Mouse (Mus musculus) embryonic facial prominence, embryonic 12.5 days (tissue): Measurements from ENCODE around the gene Olfr329-ps. TPM values are rescaled to one million over a fixed set of nuclear protein-coding genes. Genes with fewer than 3 reads are reported as not detected.
"Not testable (repeated sequence)": the region's sequence is repeated elsewhere in the genome, so short reads cannot be mapped to it uniquely, and the experiment has no call there.

ENCODE experiments used
- ATAC-seq: fragments of 200-750 bp; cut with Nextera tagmentation; 2 replicates; pipeline ENCODE4 v1.8.0; 2017; ENCODE audit not compliant: insufficient number of reproducible peaks, insufficient read depth, low FRiP score, low TSS enrichment
- H3K27ac ChIP-seq: fragments of 300-500 bp; sonication (generic); 2 replicates; pipeline ENCODE4 v1.5.1; 2016; ENCODE audit warnings: mild to moderate bottlenecking
- H3K27me3 ChIP-seq: fragments of 300-500 bp; sonication (generic); 2 replicates; pipeline ENCODE4 v1.6.1; 2016; ENCODE audit warnings: mild to moderate bottlenecking, moderate library complexity
- H3K36me3 ChIP-seq: fragments of 300-500 bp; sonication (generic); 2 replicates; pipeline ENCODE4 v1.6.1; 2016; ENCODE audit warnings: mild to moderate bottlenecking
- H3K4me1 ChIP-seq: fragments of 300-500 bp; sonication (generic); 2 replicates; pipeline ENCODE4 v1.6.1; 2016
- H3K4me2 ChIP-seq: fragments of 300-500 bp; sonication (generic); replicated peaks from 2 replicates; pipeline ENCODE4 v1.6.1; 2016; ENCODE audit warnings: mild to moderate bottlenecking, moderate library complexity
- H3K4me3 ChIP-seq: fragments of 300-500 bp; sonication (generic); 2 replicates; pipeline ENCODE4 v1.5.1; 2016; ENCODE audit warnings: mild to moderate bottlenecking
- H3K9ac ChIP-seq: fragments of 300-500 bp; sonication (generic); 2 replicates; pipeline ENCODE4 v1.6.1; 2016; ENCODE audit warnings: mild to moderate bottlenecking, moderate library complexity
- H3K9me3 ChIP-seq: fragments of 300-500 bp; sonication (generic); 2 replicates; pipeline ENCODE4 v1.6.1; 2016; ENCODE audit warnings: mild to moderate bottlenecking, moderate library complexity
- WGBS: fragments of 180-500 bp; shearing (Covaris S2); methylation state at CpG from one replicate; pipeline ENCODE4 v1.1.7; 2016; 5-methylcytosine and 5-hydroxymethylcytosine counted together
- polyA plus RNA-seq: library from polyadenylated mRNA; unstranded; fragments of >200 nt; fragmentation: Nextera tagmentation; extraction: Ambion mirVana; gene quantifications from 2 replicates; pipeline ENCODE4 v1.2.1, GENCODE M21; 2016

Olfr329-ps gene
- polyA plus RNA-seq, 1 experiment from 2014 or later, result not detected

DNA sequence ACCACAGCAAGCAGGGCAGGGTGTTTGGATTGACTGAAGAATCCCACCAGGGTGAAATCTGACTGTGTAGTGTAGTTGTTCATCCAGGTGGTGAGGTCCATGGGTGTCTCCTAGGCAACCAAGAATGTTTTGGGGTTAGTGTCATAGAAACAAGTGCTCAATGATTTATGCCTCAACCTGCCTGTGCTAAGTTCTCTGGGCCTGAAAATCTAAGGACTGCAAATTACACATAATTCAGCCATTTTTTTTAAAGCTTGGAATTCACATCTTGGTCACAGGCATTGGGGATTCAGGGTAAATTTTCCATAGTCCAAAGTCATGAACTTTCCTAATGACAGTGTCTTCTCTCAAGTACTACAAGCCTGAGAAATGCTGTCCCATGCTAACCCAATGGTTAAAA, 43.8 kb downstream of the Olfr329-ps start, which contains the start of gene Olfr331:
Olfr331 (minus strand) TSS at position 101 of the 400 bp plus-strand sequence.
- not testable (repeated sequence) for H3K36me3 ChIP-seq, H3K9me3 ChIP-seq, H3K4me3 ChIP-seq, ATAC-seq, H3K27me3 ChIP-seq, H3K27ac ChIP-seq, H3K4me1 ChIP-seq, H3K9ac ChIP-seq, H3K4me2 ChIP-seq

DNA sequence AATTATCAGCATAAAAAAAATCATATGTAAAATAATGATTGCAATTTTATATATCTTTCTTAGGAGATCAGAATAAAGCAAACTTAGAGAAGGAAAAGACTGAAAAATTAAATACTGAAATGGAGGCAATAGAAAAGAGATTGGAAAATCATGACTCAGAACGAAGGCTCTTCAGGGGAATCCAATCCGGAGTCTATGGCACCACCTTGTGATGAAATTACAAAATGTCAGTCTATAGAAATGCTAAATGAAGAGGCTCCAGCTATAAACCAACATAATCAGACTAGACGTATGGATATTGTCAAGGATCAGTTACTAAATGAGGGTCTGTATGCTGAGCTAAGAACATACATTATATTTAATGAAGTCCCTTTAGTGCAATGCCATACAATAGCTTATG, 46.9 kb downstream of the Olfr329-ps start:
- no peaks in the 10 kb centered on the region for H3K27me3 ChIP-seq
- no peaks in the 10 kb centered on the region for H3K36me3 ChIP-seq
- ATAC-seq, result no peak
- no peak overlapping the region for H3K4me2 ChIP-seq
- 45% methylated on average over 3 of the region's 3 CpGs for WGBS
- no peak overlapping the region for H3K4me3 ChIP-seq
- H3K9me3 ChIP-seq, result no peaks in the 10 kb centered on the region
- H3K9ac ChIP-seq, result no peak overlapping the region
- H3K4me1 ChIP-seq, result no peaks in the 10 kb centered on the region
- no peak overlapping the region for H3K27ac ChIP-seq

DNA sequence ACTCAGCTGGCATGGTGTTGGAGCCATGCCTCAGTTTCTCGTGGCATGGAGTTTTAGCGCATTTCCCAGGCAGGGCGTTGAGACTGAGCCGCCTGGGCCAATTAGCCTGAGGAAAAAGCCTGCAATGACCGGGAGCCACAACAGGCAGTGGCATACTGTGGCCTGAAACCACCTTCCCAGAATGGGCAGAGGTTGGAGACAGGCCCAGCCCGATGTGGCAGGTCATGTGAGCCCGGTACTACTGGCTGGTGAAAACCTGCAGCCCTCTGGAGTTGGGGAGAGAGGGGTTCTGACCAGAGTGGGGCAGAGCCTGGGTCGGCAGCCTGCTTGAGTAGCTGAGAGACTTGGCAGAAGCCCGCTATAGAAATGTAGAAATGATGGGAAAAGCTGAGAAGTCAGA, 47.5 kb downstream of the Olfr329-ps start:
- Histone ChIP-seq H3K9me3 (no peaks in the 10 kb centered on the region), H3K27me3 (no peaks in the 10 kb centered on the region), H3K27ac (no peak overlapping the region), H3K9ac (no peak overlapping the region), H3K4me2 (no peak overlapping the region), H3K36me3 (no peaks in the 10 kb centered on the region), H3K4me1 (no peaks in the 10 kb centered on the region), H3K4me3 (no peak overlapping the region)
- no peak for ATAC-seq
- WGBS, result 82% methylated on average over 9 of the region's 9 CpGs

DNA sequence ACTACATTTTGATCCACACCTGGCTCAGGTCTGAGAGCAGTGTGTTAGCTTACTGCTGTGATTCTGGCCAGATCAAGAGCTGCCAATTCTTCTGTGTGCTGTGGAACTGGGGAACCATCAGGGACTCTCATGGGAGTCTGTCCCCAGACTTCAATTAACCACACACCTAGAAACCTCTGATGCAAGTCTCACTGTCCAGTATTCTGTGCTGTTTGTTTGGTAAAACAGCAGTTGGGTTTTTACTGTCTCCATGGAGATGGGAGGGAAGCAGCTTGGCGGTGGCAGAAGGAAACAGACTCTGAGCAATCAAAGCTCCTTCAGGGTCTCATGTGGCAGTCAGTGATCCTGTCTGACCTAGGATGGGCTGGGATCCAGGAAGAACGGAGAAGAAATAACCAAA, 53.8 kb downstream of the Olfr329-ps start, which contains the start of gene Olfr332:
Olfr332 (minus strand) TSS at position 101 of the 400 bp plus-strand sequence.
- no peak for ATAC-seq
- Histone ChIP-seq H3K9ac (no peak within 1 kb of the TSS), H3K27me3 (no peaks in the 10 kb centered on the region), H3K36me3 (no peaks in the 10 kb centered on the region), H3K9me3 (no peaks in the 10 kb centered on the region), H3K4me2 (no peak within 1 kb of the TSS), H3K4me3 (no peak within 1 kb of the TSS), H3K27ac (no peak within 1 kb of the TSS), H3K4me1 (no peaks in the 10 kb centered on the region)
- WGBS, result 86% methylated on average over 2 of the region's 2 CpGs

Other genes with a start within 250 kb of the Olfr329-ps start
- gene Zfp692, start 239.4 kb downstream of the Olfr329-ps start, polyA plus RNA-seq, result 27.4 and 29.7 TPM in 2 replicates
- gene Zfp672, start 216.1 kb downstream of the Olfr329-ps start, polyA plus RNA-seq, result 38.7 and 40.8 TPM in 2 replicates
- 38.2 and 40.6 TPM in 2 replicates for gene Sh3bp5l, start 215.7 kb downstream of the Olfr329-ps start, polyA plus RNA-seq
- not detected in 2 replicates for gene Lypd8, start 167.4 kb downstream of the Olfr329-ps start, polyA plus RNA-seq
- gene 1810065E05Rik, start 125.3 kb downstream of the Olfr329-ps start, polyA plus RNA-seq, result not detected in 2 replicates
- not detected in 2 replicates for gene Gm12253, start 113.9 kb downstream of the Olfr329-ps start, polyA plus RNA-seq
- not detected in 2 replicates for gene Lypd9, start 93.5 kb downstream of the Olfr329-ps start, polyA plus RNA-seq
- gene Olfr30, start 84.2 kb downstream of the Olfr329-ps start, polyA plus RNA-seq, result not detected in 2 replicates
- gene Olfr332, start 53.9 kb downstream of the Olfr329-ps start, polyA plus RNA-seq, result not detected in 2 replicates
- not detected in 2 replicates for gene Olfr331, start 43.9 kb downstream of the Olfr329-ps start, polyA plus RNA-seq
- gene Olfr330, start 11.6 kb downstream of the Olfr329-ps start, polyA plus RNA-seq, result not detected in 2 replicates
- 0.08 TPM in 1 of 2 replicates, not detected in the other for gene Olfr328, start 9.2 kb upstream of the Olfr329-ps start, polyA plus RNA-seq
- not detected in 2 replicates for gene Olfr224, start 24.1 kb upstream of the Olfr329-ps start, polyA plus RNA-seq
- not detected in 2 replicates for gene Olfr325, start 31.3 kb upstream of the Olfr329-ps start, polyA plus RNA-seq
- not detected in 2 replicates for gene Olfr324, start 48.7 kb upstream of the Olfr329-ps start, polyA plus RNA-seq
- not detected in 2 replicates for gene 2210407C18Rik, start 69.7 kb upstream of the Olfr329-ps start, polyA plus RNA-seq
- gene Olfr323, start 84.1 kb upstream of the Olfr329-ps start, polyA plus RNA-seq, result not detected in 2 replicates
- 0.26 and 0.60 TPM in 2 replicates for gene Trim58, start 94.0 kb upstream of the Olfr329-ps start, polyA plus RNA-seq
- gene Olfr322, start 112.4 kb upstream of the Olfr329-ps start, polyA plus RNA-seq, result not detected in 2 replicates
- not detected in 2 replicates for gene Olfr320, start 134.7 kb upstream of the Olfr329-ps start, polyA plus RNA-seq
- not detected in 2 replicates for gene Olfr319, start 152.7 kb upstream of the Olfr329-ps start, polyA plus RNA-seq
- not detected in 2 replicates for gene Olfr318, start 177.6 kb upstream of the Olfr329-ps start, polyA plus RNA-seq
- not detected in 2 replicates for gene Olfr317, start 192.8 kb upstream of the Olfr329-ps start, polyA plus RNA-seq
- gene Olfr316, start 206.3 kb upstream of the Olfr329-ps start, polyA plus RNA-seq, result not detected in 2 replicates
- gene Olfr315, start 226.8 kb upstream of the Olfr329-ps start, polyA plus RNA-seq, result not detected in 2 replicates
- gene Olfr314, start 236.5 kb upstream of the Olfr329-ps start, polyA plus RNA-seq, result not detected in 2 replicates